16 mouse cellular contexts compared by ENCODE assay signal in the genomic region with DNA sequence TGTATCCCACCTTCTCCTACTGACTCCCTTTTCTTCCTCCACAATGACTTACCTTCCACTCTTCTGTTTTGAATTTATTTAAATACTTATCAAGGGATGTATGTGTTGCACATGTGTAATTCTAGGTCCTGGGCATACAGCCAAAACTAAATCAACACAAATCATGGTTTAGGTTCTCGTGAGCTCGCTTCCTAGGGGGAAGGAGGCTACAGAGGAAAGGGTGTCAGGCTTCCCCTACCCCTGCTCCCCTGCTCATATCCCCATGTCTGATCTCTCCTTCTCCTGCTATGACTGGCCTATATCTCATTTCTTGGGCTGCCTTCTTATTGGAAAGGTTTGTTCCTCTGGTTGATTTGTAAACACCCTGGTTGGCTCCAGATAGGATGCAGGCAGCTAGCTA. TPM values are rescaled to one million over a fixed set of nuclear protein-coding genes. Genes with fewer than 3 reads are reported as not detected.
DNase-seq lines count a peak whose midpoint lies in the region; ATAC-seq lines count a peak whose summit lies in the region.
"Had no signal": no experiment of that assay in that cellular context is flagged by ENCODE, and none has a peak within 500 bp of the region (broad histone marks: within the 10 kb centered on the region; RNA-seq: fewer than 3 reads in every experiment).

No protein-coding gene starts in this region.

- 33% methylated on average over 2 of the region's 2 CpGs for WGBS in heart, embryonic 12.5 days
- 15% methylated on average over 2 of the region's 2 CpGs for WGBS in lung, embryonic 16.5 days

- ATAC-seq in heart, embryonic 12.5 days (ENCODE audit: insufficient number of reproducible peaks, low FRiP score), result no peak
- peak; percentile 28; the same call in 1 of the 2 replicates for ATAC-seq in lung, embryonic 16.5 days (ENCODE audit: low read depth)

- no peaks in the 10 kb centered on the region for H3K36me3 ChIP-seq in heart, embryonic 12.5 days
- H3K36me3 ChIP-seq in lung, embryonic 16.5 days (ENCODE audit: control insufficient read depth, insufficient read depth, low read length), result no peaks in the 10 kb centered on the region
- H3K36me3 ChIP-seq: forebrain, embryonic 10.5 days; limb, embryonic 12.5 days had no signal

- no peak overlapping the region for H3K27ac ChIP-seq in heart, embryonic 12.5 days (ENCODE audit: poor library complexity, severe bottlenecking)
- H3K27ac ChIP-seq in lung, embryonic 16.5 days (ENCODE audit: low read length), result no peak overlapping the region
- H3K27ac ChIP-seq: forebrain, embryonic 10.5 days; limb, embryonic 12.5 days; liver, embryonic 14.5 days had no signal

- peak; percentile 54 for DNase-seq in heart, adult 11 months
- no peak for DNase-seq in lung, postnatal 4 days
- DNase-seq in forelimb bud, embryonic 11.5 days (ENCODE audit: low read depth, low spot score), result peak; percentile 9
- DNase-seq in testis, postnatal 14 days (ENCODE audit: low spot score), result no peak
- no peak for DNase-seq in thymus, postnatal 36 days
- DNase-seq: adrenal gland, adult 2 months; B cell, adult 2 months; cerebellum, adult 8-10 months; gastrocnemius, postnatal 14 days; right cerebral cortex, postnatal 14 days; thymus, postnatal 14 days had no signal

- H3K4me3 ChIP-seq in heart, embryonic 12.5 days, result no peak overlapping the region
- no peak overlapping the region for H3K4me3 ChIP-seq in lung, embryonic 16.5 days (ENCODE audit: low read length)
- H3K4me3 ChIP-seq: forebrain, embryonic 10.5 days; limb, embryonic 12.5 days had no signal

- H3K9ac ChIP-seq in heart, embryonic 12.5 days, result no peak overlapping the region
- H3K9ac ChIP-seq in lung, embryonic 16.5 days (ENCODE audit: low read length), result no peak overlapping the region
- H3K9ac ChIP-seq: limb, embryonic 12.5 days; liver, embryonic 14.5 days had no signal

- H3K27me3 ChIP-seq in heart, embryonic 12.5 days (replicated peaks), result no peaks in the 10 kb centered on the region
- H3K27me3 ChIP-seq in lung, embryonic 16.5 days (ENCODE audit: control insufficient read depth, insufficient read depth, low read depth, low read length), result no peaks in the 10 kb centered on the region
- H3K27me3 ChIP-seq: limb, embryonic 12.5 days had no signal

- peaks cover 11% of the 10 kb centered on the region for H3K9me3 ChIP-seq in heart, embryonic 12.5 days (replicated peaks)
- no peaks in the 10 kb centered on the region for H3K9me3 ChIP-seq in lung, embryonic 16.5 days (ENCODE audit: control insufficient read depth, low read length)
- H3K9me3 ChIP-seq: forebrain, embryonic 10.5 days had no signal

- H3K4me2 ChIP-seq in heart, embryonic 12.5 days, result no peak overlapping the region
- H3K4me2 ChIP-seq in lung, embryonic 16.5 days (ENCODE audit: low read depth, low read length), result no peak overlapping the region
- H3K4me2 ChIP-seq: limb, embryonic 12.5 days had no signal

- peaks cover 11% of the 10 kb centered on the region for H3K4me1 ChIP-seq in heart, embryonic 12.5 days (replicated peaks)
- peaks cover 2% of the 10 kb centered on the region; the same call in 1 of the 2 replicates for H3K4me1 ChIP-seq in lung, embryonic 16.5 days (replicated peaks; ENCODE audit: control insufficient read depth, insufficient read depth, low read length)

RNA-seq across cellular contexts. Expression of gene Dhx15, which starts 43.6 kb away (rescaled TPM):
- polyA plus RNA-seq in heart, embryonic 12.5 days (2016; fragmentation: Nextera tagmentation; extraction: Ambion mirVana), result 104 and 105 TPM in 2 replicates
- polyA plus RNA-seq in lung, embryonic 16.5 days (2015; fragmentation: Nextera tagmentation; extraction: Ambion mirVana), result 161 and 162 TPM in 2 replicates

Comparison
In these comparisons a context has a peak if more than half of its experiments do, and no peak if none do; other contexts are left out.
1. DNase-seq: peak in heart, adult 11 months (single experiment) and forelimb bud, embryonic 11.5 days (single experiment); none in lung, postnatal 4 days (0 of 2), testis, postnatal 14 days (single experiment) and thymus, postnatal 36 days (0 of 2).